Mouse (Mus musculus): ENCODE measurements around the gene Ddx47.

DNA sequence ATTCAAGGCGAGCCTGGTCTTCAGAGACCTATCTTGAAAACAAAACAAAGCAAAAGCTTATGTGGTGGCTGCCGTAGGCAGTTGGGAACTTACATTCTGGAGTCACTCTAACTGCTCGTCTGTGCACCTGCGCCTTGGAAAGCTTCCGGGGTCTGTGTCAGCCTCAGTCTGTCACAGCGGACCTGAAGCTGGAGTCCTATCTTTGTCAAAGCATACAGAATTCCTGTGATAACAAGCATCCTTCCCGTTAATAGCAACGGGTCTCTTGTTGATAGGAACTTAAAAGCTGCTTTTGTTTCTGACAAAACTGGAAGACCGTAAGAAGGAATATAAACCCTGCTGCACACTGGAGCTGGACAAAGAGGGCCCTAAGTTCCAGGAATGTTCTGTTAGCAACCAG lies 23.0 kb upstream of the Ddx47 start:
- TF ChIP-seq EP300 (IDR thresholded peaks at IDR 0.05; ENCODE audit: low read depth): no peak
- TF ChIP-seq CTCF (IDR thresholded peaks at IDR 0.05; ENCODE audit: low read depth): no peak
